Comparison of ENCODE assay signal across 18 mouse cellular contexts in genomic region chr7:19926849-19927480, GRCm38 (mm10). TPM values are rescaled to one million over a fixed set of nuclear protein-coding genes. Genes with fewer than 3 reads are reported as not detected.
DNase-seq lines count a peak whose midpoint lies in the region; ATAC-seq and TF ChIP-seq lines count a peak whose summit lies in the region.
"Had no signal": no experiment of that assay in that cellular context is flagged by ENCODE, and none has a peak within 500 bp of the region (broad histone marks: within the 10 kb centered on the region; RNA-seq: fewer than 3 reads in every experiment).

No protein-coding gene starts in this region.

- TF ChIP-seq CTCF in gastrocnemius, adult 2 months (IDR thresholded peaks at IDR 0.05), result no peak
- no peak for TF ChIP-seq CTCF in layer of hippocampus, adult 2 months (conservative IDR thresholded peaks at IDR 0.05)

- H3K27ac ChIP-seq in gastrocnemius, adult 2 months, result peak overlapping the region; percentile 28; the same call in 1 of the 2 replicates
- 0 out of 2 replicates have a peak overlapping the region, but pooled peaks have one; percentile 28 for H3K27ac ChIP-seq in layer of hippocampus, adult 2 months
- H3K27ac ChIP-seq: forebrain, embryonic 15.5 days; lung, embryonic 15.5 days had no signal

- intact Hi-C loops in gastrocnemius, adult 2 months (cut with DNase I), result no loop called here

- H3K4me3 ChIP-seq in gastrocnemius, adult 2 months, result no peak overlapping the region
- no peak overlapping the region for H3K4me3 ChIP-seq in layer of hippocampus, adult 2 months
- H3K4me3 ChIP-seq: forebrain, embryonic 15.5 days; lung, embryonic 15.5 days had no signal

- ATAC-seq in activated CD4-positive, CD25-positive, alpha-beta regulatory T cell, adult 4 months, result peak; percentile 73
- ATAC-seq: forebrain, embryonic 15.5 days; hindbrain, embryonic 16.5 days had no signal

- DNase-seq in gastrocnemius, adult 2 months, result no peak
- DNase-seq in gastrocnemius, postnatal 4 days (ENCODE audit: low spot score in 2 of 2), result no peak
- DNase-seq in layer of hippocampus, adult 2 months (ENCODE audit: low spot score in 2 of 2), result no peak
- no peak for DNase-seq in layer of hippocampus, adult 18-20 months (ENCODE audit: low spot score in 2 of 2)
- DNase-seq in lung, postnatal 10 days, result peak; percentile 65
- DNase-seq in urinary bladder, postnatal 14 days (ENCODE audit: low spot score), result no peak
- DNase-seq in gastrocnemius, postnatal 25 days, result no peak
- DNase-seq: cerebellum, adult 9-11 months; right cerebral cortex, postnatal 14 days had no signal

RNA-seq across cellular contexts. Expression of gene Pvr, which starts 6.0 kb away (rescaled TPM):
- 1 to 10 TPM; 5.9 to 6.3 TPM for total RNA-seq in gastrocnemius, adult 2 months (2021)
- 10 to 100 TPM; 22.3 to 23.0 TPM for total RNA-seq in gastrocnemius, postnatal 4 days (2021)
- total RNA-seq in layer of hippocampus, adult 2 months (2021), result 10 to 100 TPM; 13.6 to 16.3 TPM
- 10 to 100 TPM; 12.4 to 12.8 TPM for total RNA-seq in layer of hippocampus, adult 18-20 months (2021)
- 10 to 100 TPM; 17.4 to 24.1 TPM for polyA plus RNA-seq in activated CD4-positive, CD25-positive, alpha-beta regulatory T cell, adult 4 months (2017; shearing (Covaris generic))
- 1 to 10 TPM; 5.6 to 6.1 TPM for total RNA-seq in gastrocnemius, postnatal 25 days (2021)

RNA-seq across cellular contexts. Expression of gene Igsf23, which starts 23.6 kb away (rescaled TPM):
- not detected for total RNA-seq in gastrocnemius, adult 2 months (2021)
- total RNA-seq in gastrocnemius, postnatal 4 days (2021), result not detected
- total RNA-seq in layer of hippocampus, adult 2 months (2021), result not detected
- total RNA-seq in layer of hippocampus, adult 18-20 months (2021), result not detected
- 1 to 10 TPM; 7.5 to 8.9 TPM for polyA plus RNA-seq in activated CD4-positive, CD25-positive, alpha-beta regulatory T cell, adult 4 months (2017; shearing (Covaris generic))
- total RNA-seq in gastrocnemius, postnatal 25 days (2021), result not detected
- total RNA-seq: layer of hippocampus, postnatal 10 days had no signal
- polyA plus RNA-seq: brain, embryonic 14.5 days; embryonic facial prominence, embryonic 14.5 days; forebrain, embryonic 15.5 days; hindbrain, embryonic 16.5 days had no signal

RNA-seq across cellular contexts. Expression of gene Ceacam20, which starts 38.2 kb away (rescaled TPM):
- total RNA-seq in gastrocnemius, adult 2 months (2021), result not detected
- not detected for total RNA-seq in gastrocnemius, postnatal 4 days (2021)
- not detected for total RNA-seq in layer of hippocampus, adult 2 months (2021)
- total RNA-seq in layer of hippocampus, adult 18-20 months (2021), result not detected
- polyA plus RNA-seq in activated CD4-positive, CD25-positive, alpha-beta regulatory T cell, adult 4 months (2017; shearing (Covaris generic)), result not detected
- total RNA-seq in gastrocnemius, postnatal 25 days (2021), result not detected
- total RNA-seq: heart, adult 18-20 months; layer of hippocampus, postnatal 10 days had no signal
- polyA plus RNA-seq: brain, embryonic 14.5 days; embryonic facial prominence, embryonic 14.5 days; forebrain, embryonic 15.5 days; hindbrain, embryonic 16.5 days; limb, embryonic 11.5 days; lung, embryonic 15.5 days had no signal

RNA-seq across cellular contexts. Expression of gene Ceacam19, which starts 39.2 kb away (rescaled TPM):
- not detected for total RNA-seq in gastrocnemius, adult 2 months (2021)
- total RNA-seq in gastrocnemius, postnatal 4 days (2021), result not detected
- total RNA-seq in layer of hippocampus, adult 2 months (2021), result not detected
- not detected for total RNA-seq in layer of hippocampus, adult 18-20 months (2021)
- polyA plus RNA-seq in activated CD4-positive, CD25-positive, alpha-beta regulatory T cell, adult 4 months (2017; shearing (Covaris generic)), result not detected
- total RNA-seq in gastrocnemius, postnatal 25 days (2021), result not detected
- total RNA-seq: heart, adult 18-20 months; layer of hippocampus, postnatal 10 days had no signal
- polyA plus RNA-seq: forebrain, embryonic 15.5 days; hindbrain, embryonic 16.5 days; limb, embryonic 11.5 days; lung, embryonic 15.5 days had no signal
